Mouse (Mus musculus): ENCODE measurements around the gene Snx8. TPM values are rescaled to one million over a fixed set of nuclear protein-coding genes. Genes with fewer than 3 reads are reported as not detected.

Gene Snx8
- polyA plus RNA-seq, 1 experiment, result 20.0 TPM

DNA sequence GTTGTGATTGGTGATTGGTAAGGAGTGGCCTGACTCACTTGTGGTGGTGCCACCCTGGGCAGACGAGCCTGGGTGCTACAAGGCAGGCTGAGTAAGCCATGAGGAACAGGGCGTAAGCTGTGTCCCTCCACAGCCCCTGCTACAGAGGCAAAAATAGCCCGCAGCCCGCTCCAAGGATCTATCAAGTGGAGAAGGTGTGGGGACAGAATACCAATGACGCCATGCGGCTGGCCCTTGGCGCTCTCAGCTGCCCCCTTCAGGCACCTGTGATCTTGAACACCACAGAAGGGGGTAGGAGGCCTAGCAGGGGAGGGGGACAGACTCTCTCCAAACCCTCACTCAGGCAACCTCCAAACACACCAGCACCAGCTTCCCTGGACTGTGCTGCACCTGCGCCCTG is 83.0 kb downstream of the Snx8 start:
- DNase-seq, result no peak
- WGBS, result 77% methylated on average over 8 of the region's 8 CpGs
- no peak overlapping the region for H3K4me3 ChIP-seq (replicated peaks; ENCODE audit: extremely low read depth, low read depth, low read length)
- TF ChIP-seq POLR2A (IDR thresholded peaks at IDR 0.05; ENCODE audit: borderline replicate concordance, extremely low read depth, low read depth, low read length), result no peak
- no peak for TF ChIP-seq CTCF (IDR thresholded peaks at IDR 0.05; ENCODE audit: insufficient read depth, low read length)
- no peaks in the 10 kb centered on the region for H3K4me1 ChIP-seq (ENCODE audit: control insufficient read depth, insufficient read depth, low read length)

DNA sequence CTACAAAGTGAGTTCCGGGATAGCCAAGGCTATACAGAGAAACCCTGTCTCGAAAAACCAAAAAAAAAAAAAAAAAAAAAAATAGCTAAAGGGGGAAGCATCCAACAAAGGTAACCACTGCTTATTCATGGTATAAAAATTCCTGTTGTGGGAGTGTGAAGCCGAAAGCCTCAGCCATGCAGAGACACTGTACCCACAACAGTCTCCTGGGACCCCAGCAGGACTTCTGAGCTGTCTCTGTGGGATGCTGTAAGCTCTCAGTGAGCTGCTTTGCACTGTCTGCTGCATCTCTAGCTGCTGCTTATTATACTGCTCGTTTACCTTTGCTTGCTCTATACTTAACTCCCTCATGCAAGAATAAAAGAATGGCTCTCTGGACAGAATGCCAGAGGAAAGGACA is 90.8 kb downstream of the Snx8 start:
- WGBS, result 87% methylated on average over 4 of the region's 4 CpGs
- TF ChIP-seq CTCF (IDR thresholded peaks at IDR 0.05; ENCODE audit: insufficient read depth, low read length) (no peak), POLR2A (IDR thresholded peaks at IDR 0.05; ENCODE audit: borderline replicate concordance, extremely low read depth, low read depth, low read length) (no peak)
- no peak overlapping the region for H3K4me3 ChIP-seq (replicated peaks; ENCODE audit: extremely low read depth, low read depth, low read length)
- no peak for DNase-seq
- no peaks in the 10 kb centered on the region for H3K4me1 ChIP-seq (ENCODE audit: control insufficient read depth, insufficient read depth, low read length)

DNA sequence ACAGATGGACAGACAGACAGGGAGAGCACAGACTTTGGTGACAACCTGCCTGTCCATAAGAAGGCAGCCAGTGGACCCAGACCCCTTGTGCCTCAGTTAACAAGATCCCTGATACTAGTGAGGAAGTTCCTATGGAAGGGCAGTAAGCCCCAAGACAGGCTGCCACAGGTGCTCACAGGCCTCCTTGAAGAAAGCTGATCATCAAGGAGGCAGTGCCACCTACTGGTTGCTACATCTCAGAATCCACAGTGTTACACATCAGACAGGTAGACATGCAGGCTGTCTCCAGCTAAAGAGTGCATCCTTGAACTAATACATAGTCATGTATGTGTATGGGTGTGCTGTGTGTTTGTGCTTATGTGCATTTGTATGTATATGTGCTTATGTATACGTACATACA is 96.9 kb downstream of the Snx8 start:
- WGBS, result 88% methylated on average over 1 of the region's 1 CpGs
- TF ChIP-seq CTCF (IDR thresholded peaks at IDR 0.05; ENCODE audit: insufficient read depth, low read length) (peak; percentile 71), POLR2A (IDR thresholded peaks at IDR 0.05; ENCODE audit: borderline replicate concordance, extremely low read depth, low read depth, low read length) (no peak)
- Histone ChIP-seq H3K4me1 (ENCODE audit: control insufficient read depth, insufficient read depth, low read length) (no peaks in the 10 kb centered on the region), H3K4me3 (replicated peaks; ENCODE audit: extremely low read depth, low read depth, low read length) (no peak overlapping the region)
- DNase-seq, result peak; percentile 52

Other genes with a start within 250 kb of the Snx8 start
- 18.9 and 21.6 TPM in 2 replicates for gene Mad1l1, start 67.7 kb downstream of the Snx8 start, polyA plus RNA-seq (2012; rRNA removed)
- 6.2 and 7.9 TPM in 2 replicates for gene Nudt1, start 67.6 kb downstream of the Snx8 start, polyA plus RNA-seq (2012; rRNA removed)
- gene Mrm2, start 57.4 kb downstream of the Snx8 start, polyA plus RNA-seq (2012; rRNA removed), result 5.4 and 7.4 TPM in 2 replicates
- gene Eif3b, start 30.1 kb upstream of the Snx8 start, polyA plus RNA-seq (2012; rRNA removed), result 83.0 and 86.2 TPM in 2 replicates
- gene Gm4869, start 56.4 kb upstream of the Snx8 start, polyA plus RNA-seq (2012; rRNA removed), result 0.05 TPM in 1 of 2 replicates, not detected in the other
- 49.6 and 60.5 TPM in 2 replicates for gene Chst12, start 116.3 kb upstream of the Snx8 start, polyA plus RNA-seq (2012; rRNA removed)
- not detected in 2 replicates for gene Grifin, start 175.8 kb upstream of the Snx8 start, polyA plus RNA-seq (2012; rRNA removed)
- gene Lfng, start 218.1 kb upstream of the Snx8 start, polyA plus RNA-seq (2012; rRNA removed), result 141 and 163 TPM in 2 replicates

Data from lung, adult 2 months (tissue).